Mouse (Mus musculus): ENCODE data around the gene Ube2f.

- TF ChIP-seq CTCF (IDR thresholded peaks at IDR 0.05; ENCODE audit: low read depth, low read length) (peak; percentile 94), POLR2A (IDR thresholded peaks at IDR 0.05; ENCODE audit: borderline replicate concordance, low read depth, low read length) (no peak)
Measured at GRCm38 (mm10) chr1:91211099-91211498, 39.0 kb upstream of the Ube2f start.

Data from bone marrow macrophage, adult 2 months (primary cell).